Mouse (Mus musculus): ENCODE measurements around the gene Depdc5. TPM values are rescaled to one million over a fixed set of nuclear protein-coding genes. Genes with fewer than 3 reads are reported as not detected.

The Depdc5 gene
- total and polyA plus RNA-seq, 3 experiments, result 21.1 to 39.3 (median 36.6) TPM

DNA sequence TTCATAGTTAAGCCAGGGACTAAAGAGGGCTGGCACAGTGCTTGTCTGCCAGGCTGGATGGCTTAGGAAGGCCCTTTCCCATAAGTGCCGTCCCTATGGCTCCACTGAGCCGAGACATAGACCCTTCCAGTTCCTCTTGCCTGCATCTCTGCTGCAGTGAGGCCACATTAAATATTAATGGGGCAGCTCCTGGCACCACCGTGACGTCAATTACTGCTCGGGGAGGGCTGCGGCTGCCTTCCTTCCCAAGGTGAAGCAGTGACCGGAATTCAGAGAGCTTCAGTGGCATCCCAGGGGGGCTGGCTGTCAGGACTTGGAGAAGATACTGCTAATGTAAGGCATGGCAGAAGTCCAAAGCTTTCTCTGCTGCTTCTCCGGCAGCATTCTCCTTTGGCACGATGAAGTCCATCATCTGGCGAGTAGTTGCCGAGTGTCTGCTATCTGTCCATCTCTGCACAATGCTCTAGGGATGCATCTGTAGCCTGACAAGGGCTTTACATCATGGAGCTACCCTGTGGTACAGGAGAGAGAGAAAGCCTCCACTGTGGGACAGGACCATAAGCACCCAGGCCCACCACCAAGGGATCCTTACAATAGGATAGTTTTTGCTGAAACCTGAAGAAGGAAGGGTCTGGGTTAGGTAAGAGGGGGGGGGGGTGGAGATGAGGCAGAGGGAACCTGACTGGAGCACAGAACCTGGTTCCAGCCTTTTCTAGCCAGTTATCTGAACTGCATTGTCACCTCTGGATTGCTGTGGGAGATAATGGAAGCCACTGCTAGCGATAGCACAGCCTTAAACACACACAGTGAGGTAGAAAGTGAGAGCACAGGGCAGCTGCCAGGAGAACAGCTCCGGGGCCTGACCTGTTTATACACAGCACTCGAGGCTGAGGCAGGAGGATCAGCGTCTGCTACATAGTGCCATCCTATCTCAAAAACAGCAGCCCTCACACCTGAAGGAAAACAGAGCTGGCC lies 147.9 kb downstream of the Depdc5 start:
- Histone ChIP-seq H3K4me2 (ENCODE audit: insufficient read depth, low read depth, poor library complexity, severe bottlenecking) (no peak overlapping the region), H3K79me2 (replicated peaks; ENCODE audit: control insufficient read depth, extremely low read depth, insufficient read depth, poor library complexity, severe bottlenecking) (no peaks in the 10 kb centered on the region), H3K27ac (ENCODE audit: insufficient read depth, low read depth) (no peak overlapping the region), H3K9ac (ENCODE audit: insufficient read depth, low read depth) (no peak overlapping the region), H3K9me3 (replicated peaks; ENCODE audit: low read length) (no peaks in the 10 kb centered on the region), H3K36me3 (replicated peaks in 1 of 2; ENCODE audit: control insufficient read depth in 1 of 2, insufficient read depth in 1 of 2, low read length in 1 of 2) (no peaks in the 10 kb centered on the region), H3K4me3 (replicated peaks in 1 of 3; ENCODE audit: low read depth in 2 of 3, low read length in 2 of 3, poor library complexity in 1 of 3) (no peak overlapping the region), H3K4me1 (ENCODE audit: control insufficient read depth in 1 of 2, insufficient read depth in 2 of 2) (no peaks in the 10 kb centered on the region), H3K27me3 (replicated peaks) (peaks cover 12% of the 10 kb centered on the region)
- no peak for TF ChIP-seq NRF1 (IDR thresholded peaks at IDR 0.05; ENCODE audit: low read depth, low read length)
- TF ChIP-seq MAZ (IDR thresholded peaks at IDR 0.05; ENCODE audit: low read depth, low read length), result no peak
- no peak for TF ChIP-seq ZNF384 (IDR thresholded peaks at IDR 0.05; ENCODE audit: low read depth, low read length)
- no peak for TF ChIP-seq SIN3A (IDR thresholded peaks at IDR 0.05; ENCODE audit: low read length)
- dilution Hi-C loops (cut with MboI; ENCODE audit: extremely low pct_ligation_motif_present, extremely low pct_unique_long_range_greater_than_20kb, low sequenced_read_pairs) (no loop called here), in situ Hi-C loops (cut with MboI; ENCODE audit: low pct_ligation_motif_present, low pct_unique_long_range_greater_than_20kb, low sequenced_read_pairs) (no loop called here)
- DNase-seq (ENCODE audit: extremely low read depth), result no peak

- no peak overlapping the region for H3K4me3 ChIP-seq (replicated peaks in 1 of 3; ENCODE audit: low read depth in 2 of 3, low read length in 2 of 3, poor library complexity in 1 of 3)
- no peaks in the 10 kb centered on the region for H3K79me2 ChIP-seq (replicated peaks; ENCODE audit: control insufficient read depth, extremely low read depth, insufficient read depth, poor library complexity, severe bottlenecking)
- H3K4me1 ChIP-seq (ENCODE audit: control insufficient read depth in 1 of 2, insufficient read depth in 2 of 2), result peaks cover 0 to 6% of the 10 kb centered on the region in 2 experiments; a peak in 2 of 4 replicates
- H3K27ac ChIP-seq (ENCODE audit: insufficient read depth, low read depth), result no peak overlapping the region
- dilution Hi-C loops (cut with MboI; ENCODE audit: extremely low pct_ligation_motif_present, extremely low pct_unique_long_range_greater_than_20kb, low sequenced_read_pairs), result no loop called here
- no peaks in the 10 kb centered on the region for H3K36me3 ChIP-seq (replicated peaks in 1 of 2; ENCODE audit: control insufficient read depth in 1 of 2, insufficient read depth in 1 of 2, low read length in 1 of 2)
- in situ Hi-C loops (cut with MboI; ENCODE audit: low pct_ligation_motif_present, low pct_unique_long_range_greater_than_20kb, low sequenced_read_pairs), result no loop called here
- H3K9ac ChIP-seq (ENCODE audit: insufficient read depth, low read depth), result no peak overlapping the region
- no peak overlapping the region for H3K4me2 ChIP-seq (ENCODE audit: insufficient read depth, low read depth, poor library complexity, severe bottlenecking)
- TF ChIP-seq E2F4 (IDR thresholded peaks at IDR 0.05; ENCODE audit: insufficient replicate concordance, low read depth, low read length) (no peak), JUN (IDR thresholded peaks at IDR 0.05; ENCODE audit: insufficient read depth, low read depth, low read length) (no peak), USF1 (IDR thresholded peaks at IDR 0.05; ENCODE audit: low read depth, low read length) (no peak)
- H3K9me3 ChIP-seq (replicated peaks; ENCODE audit: low read length), result no peaks in the 10 kb centered on the region
- DNase-seq (ENCODE audit: extremely low read depth), result no peak
- peaks cover 12% of the 10 kb centered on the region for H3K27me3 ChIP-seq (replicated peaks)
These were observed 150.6 kb downstream of the Depdc5 start for GRCm38 (mm10) chr5:33014096-33014495.

DNA sequence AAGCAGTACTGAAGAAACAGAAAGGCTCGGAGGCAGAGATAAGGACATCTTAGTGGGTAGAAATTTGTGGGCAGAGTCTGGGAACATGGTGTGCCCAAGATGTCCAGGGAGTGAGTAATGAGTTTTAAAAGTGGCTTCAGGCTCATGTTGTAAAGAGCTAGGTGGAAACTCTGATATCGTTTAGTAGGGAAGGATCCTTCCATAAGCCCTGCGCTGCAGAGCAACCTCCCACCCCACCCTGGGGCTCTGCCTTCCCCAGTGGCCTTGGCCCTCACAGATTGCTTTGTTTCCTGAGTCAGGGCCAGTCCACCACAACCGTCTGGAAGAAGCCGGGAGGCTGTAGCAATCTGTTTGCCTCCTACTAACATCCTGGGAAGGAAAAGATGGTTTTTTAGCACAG lies 152.1 kb downstream of the Depdc5 start:
- in situ Hi-C loops (cut with MboI; ENCODE audit: low pct_ligation_motif_present, low pct_unique_long_range_greater_than_20kb, low sequenced_read_pairs) (no loop called here), dilution Hi-C loops (cut with MboI; ENCODE audit: extremely low pct_ligation_motif_present, extremely low pct_unique_long_range_greater_than_20kb, low sequenced_read_pairs) (no loop called here)
- H3K4me1 ChIP-seq (ENCODE audit: control insufficient read depth in 1 of 2, insufficient read depth in 2 of 2), result peaks cover 0 to 12% of the 10 kb centered on the region in 2 experiments; a peak in 2 of 4 replicates
- DNase-seq (ENCODE audit: extremely low read depth), result no peak
- H3K79me2 ChIP-seq (replicated peaks; ENCODE audit: control insufficient read depth, extremely low read depth, insufficient read depth, poor library complexity, severe bottlenecking), result peaks cover 14% of the 10 kb centered on the region
- peaks cover 12% of the 10 kb centered on the region for H3K27me3 ChIP-seq (replicated peaks)
- no peak overlapping the region for H3K27ac ChIP-seq (ENCODE audit: insufficient read depth, low read depth)
- H3K9me3 ChIP-seq (replicated peaks; ENCODE audit: low read length), result no peaks in the 10 kb centered on the region
- TF ChIP-seq MAZ (IDR thresholded peaks at IDR 0.05; ENCODE audit: low read depth, low read length) (no peak), TCF12 (IDR thresholded peaks at IDR 0.05; ENCODE audit: low read depth, low read length) (no peak), CTCF (conservative IDR thresholded peaks at IDR 0.05 in 1 of 2, IDR thresholded peaks at IDR 0.05 in 1 of 2; ENCODE audit: low read depth in 2 of 2, low read length in 2 of 2) (no peak), MAX (IDR thresholded peaks at IDR 0.05; ENCODE audit: low read length) (no peak), SMC3 (IDR thresholded peaks at IDR 0.05; ENCODE audit: low read depth, low read length) (no peak), MEF2A (IDR thresholded peaks at IDR 0.05; ENCODE audit: borderline replicate concordance, low read depth, low read length) (no peak), USF1 (IDR thresholded peaks at IDR 0.05; ENCODE audit: low read depth, low read length) (no peak), NRF1 (IDR thresholded peaks at IDR 0.05; ENCODE audit: low read depth, low read length) (no peak), KAT2A (IDR thresholded peaks at IDR 0.05; ENCODE audit: insufficient replicate concordance, low read length) (no peak), POLR2A (IDR thresholded peaks at IDR 0.05; ENCODE audit: low read depth, low read length) (no peak), CHD2 (IDR thresholded peaks at IDR 0.05; ENCODE audit: low read length) (no peak), ZC3H11A (IDR thresholded peaks at IDR 0.05; ENCODE audit: low read depth, low read length) (no peak), CHD1 (IDR thresholded peaks at IDR 0.05; ENCODE audit: low read depth, low read length) (no peak), MXI1 (IDR thresholded peaks at IDR 0.05; ENCODE audit: low read depth, low read length) (no peak)
- H3K4me3 ChIP-seq (replicated peaks in 1 of 3; ENCODE audit: low read depth in 2 of 3, low read length in 2 of 3, poor library complexity in 1 of 3), result no peak overlapping the region
- no peak overlapping the region for H3K9ac ChIP-seq (ENCODE audit: insufficient read depth, low read depth)
- H3K4me2 ChIP-seq (ENCODE audit: insufficient read depth, low read depth, poor library complexity, severe bottlenecking), result no peak overlapping the region
- no peaks in the 10 kb centered on the region for H3K36me3 ChIP-seq (replicated peaks in 1 of 2; ENCODE audit: control insufficient read depth in 1 of 2, insufficient read depth in 1 of 2, low read length in 1 of 2)
